In genomic region chr13:82316573-82317202, GRCm38 (mm10) we compare ENCODE assay signal across 14 mouse cellular contexts.
DNase-seq lines count a peak whose midpoint lies in the region; ATAC-seq and TF ChIP-seq lines count a peak whose summit lies in the region.
"Had no signal": no experiment of that assay in that cellular context is flagged by ENCODE, and none has a peak within 500 bp of the region (broad histone marks: within the 10 kb centered on the region; RNA-seq: fewer than 3 reads in every experiment).

No protein-coding gene starts in this region.

- 61% methylated on average over 5 of the region's 5 CpGs for WGBS in forebrain, embryonic 15.5 days
- WGBS in forebrain, embryonic 12.5 days, result 69% methylated on average over 5 of the region's 5 CpGs
- 76% methylated on average over 5 of the region's 5 CpGs for WGBS in thymus, adult 2 months

- H3K4me1 ChIP-seq in forebrain, embryonic 15.5 days, result 0 out of 2 replicates have a peak, but pooled peaks cover 2% of the 10 kb centered on the region
- no peaks in the 10 kb centered on the region for H3K4me1 ChIP-seq in forebrain, embryonic 12.5 days
- H3K4me1 ChIP-seq in thymus, adult 2 months (replicated peaks; ENCODE audit: control insufficient read depth, insufficient read depth, low read length), result no peaks in the 10 kb centered on the region
- H3K4me1 ChIP-seq: hindbrain, embryonic 10.5 days; midbrain, embryonic 12.5 days had no signal

- TF ChIP-seq POLR2A in thymus, adult 2 months (IDR thresholded peaks at IDR 0.05; ENCODE audit: control insufficient read depth, extremely low read depth, insufficient read depth, low read length, poor library complexity), result no peak

- peak; percentile 32; the same call in 1 of the 2 replicates for ATAC-seq in forebrain, embryonic 15.5 days (replicated peaks)
- ATAC-seq in forebrain, embryonic 12.5 days (ENCODE audit: low FRiP score), result no peak

- H3K9ac ChIP-seq in forebrain, embryonic 15.5 days (replicated peaks), result no peak overlapping the region
- H3K9ac ChIP-seq in forebrain, embryonic 12.5 days, result no peak overlapping the region
- H3K9ac ChIP-seq: midbrain, embryonic 12.5 days had no signal

- H3K27ac ChIP-seq in forebrain, embryonic 15.5 days (replicated peaks), result peak overlapping the region; percentile 68
- H3K27ac ChIP-seq in forebrain, embryonic 12.5 days, result no peak overlapping the region
- no peak overlapping the region for H3K27ac ChIP-seq in thymus, adult 2 months (ENCODE audit: control insufficient read depth, insufficient read depth, low read length)
- H3K27ac ChIP-seq: hindbrain, embryonic 10.5 days; midbrain, embryonic 12.5 days had no signal

- no peaks in the 10 kb centered on the region for H3K9me3 ChIP-seq in forebrain, embryonic 15.5 days
- no peaks in the 10 kb centered on the region for H3K9me3 ChIP-seq in forebrain, embryonic 12.5 days
- H3K9me3 ChIP-seq: G1E; hindbrain, embryonic 10.5 days; midbrain, embryonic 12.5 days had no signal

- H3K36me3 ChIP-seq in forebrain, embryonic 15.5 days, result no peaks in the 10 kb centered on the region
- H3K36me3 ChIP-seq in forebrain, embryonic 12.5 days (replicated peaks), result no peaks in the 10 kb centered on the region
- H3K36me3 ChIP-seq in thymus, adult 2 months (ENCODE audit: control insufficient read depth, insufficient read depth, low read length), result no peaks in the 10 kb centered on the region
- H3K36me3 ChIP-seq: G1E; hindbrain, embryonic 10.5 days; midbrain, embryonic 12.5 days had no signal

- H3K4me2 ChIP-seq in forebrain, embryonic 15.5 days (replicated peaks), result no peak overlapping the region
- H3K4me2 ChIP-seq in forebrain, embryonic 12.5 days, result no peak overlapping the region
- H3K4me2 ChIP-seq: midbrain, embryonic 12.5 days had no signal

- peak; percentile 40 for DNase-seq in layer of hippocampus, adult 9-11 months
- no peak for DNase-seq in layer of hippocampus, postnatal 10 days (ENCODE audit: low spot score in 2 of 2)
- DNase-seq in frontal cortex, postnatal 14 days (ENCODE audit: low spot score in 2 of 2), result peak; percentile 22 to 36
- peak; percentile 29 for DNase-seq in right cerebral cortex, postnatal 14 days
- DNase-seq in thymus, adult 2 months, result no peak
- no peak for DNase-seq in embryo, embryonic 10 days (ENCODE audit: low spot score)
- DNase-seq: gastrocnemius, postnatal 14 days; kidney, adult 18-20 months; thymus, postnatal 36 days had no signal

- TF ChIP-seq CTCF in thymus, adult 2 months (IDR thresholded peaks at IDR 0.05; ENCODE audit: borderline replicate concordance, control insufficient read depth, extremely low read depth, insufficient read depth, low read length, poor library complexity), result no peak

- no peaks in the 10 kb centered on the region for H3K27me3 ChIP-seq in forebrain, embryonic 15.5 days
- no peaks in the 10 kb centered on the region for H3K27me3 ChIP-seq in forebrain, embryonic 12.5 days
- H3K27me3 ChIP-seq in thymus, adult 2 months (ENCODE audit: control insufficient read depth, insufficient read depth, low read length), result no peaks in the 10 kb centered on the region
- H3K27me3 ChIP-seq: midbrain, embryonic 12.5 days had no signal

- H3K4me3 ChIP-seq in forebrain, embryonic 15.5 days, result no peak overlapping the region
- no peak overlapping the region for H3K4me3 ChIP-seq in forebrain, embryonic 12.5 days (replicated peaks)
- no peak overlapping the region for H3K4me3 ChIP-seq in thymus, adult 2 months (ENCODE audit: control insufficient read depth, insufficient read depth, low read length)
- H3K4me3 ChIP-seq: hindbrain, embryonic 10.5 days; midbrain, embryonic 12.5 days had no signal

Comparison
In these comparisons a context has a peak if more than half of its experiments do, and no peak if none do; other contexts are left out.
1. DNase-seq: peak in layer of hippocampus, adult 9-11 months (single experiment), frontal cortex, postnatal 14 days (2 of 2) and right cerebral cortex, postnatal 14 days (single experiment); none in layer of hippocampus, postnatal 10 days (0 of 2), thymus, adult 2 months (single experiment) and embryo, embryonic 10 days (single experiment).